Mouse (Mus musculus) cerebellum, postnatal 36 days (tissue): Measurements from ENCODE around the gene Mrc2.

ENCODE experiments used
- DNase-seq, 2 experiments: peaks; one replicate each; pipeline ENCODE4 v3.0.0; 2021 to 2022; ENCODE audit warnings: mixed read lengths in 2 of 2

Mrc2 gene

DNA sequence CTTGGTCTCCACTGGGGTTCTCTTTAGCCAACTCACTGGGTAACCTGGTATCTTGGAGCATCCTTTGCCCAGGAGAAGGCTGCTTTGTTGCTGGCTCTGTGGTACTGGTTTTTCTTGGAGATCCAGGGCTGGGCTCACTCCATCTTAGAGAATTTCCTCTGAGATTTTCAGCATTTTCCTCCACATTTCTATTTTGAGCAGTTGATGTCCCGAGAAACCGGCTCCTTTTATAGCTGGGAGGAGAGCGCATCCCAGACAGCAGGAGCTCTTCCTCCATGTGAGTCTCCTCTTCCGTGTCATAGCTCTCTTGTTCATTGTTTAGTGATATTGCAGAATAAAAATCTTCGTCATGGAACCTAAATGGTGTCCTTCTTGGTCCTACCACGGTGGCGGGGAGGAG is 97.8 kb downstream of the Mrc2 start:
- no peak for DNase-seq
